Mouse (Mus musculus) layer of hippocampus, adult 8-10 months (tissue): ENCODE measurements at regions not wholly inside any gene's neighbourhood (a gene's known extent, or its start where the extent isn't known, plus 50 kb on each side); places are given as distances from the start of the nearest gene placed in this dataset.

Source experiments
- DNase-seq, 2 experiments: peaks; one replicate each; pipeline ENCODE4 v3.0.0; 2022; ENCODE audit warnings: low spot score in 2 of 2

GRCm38 (mm10) chr9:71058655-71059054 is 106.6 kb upstream of the Lipc start:
- no peak for DNase-seq

- no peak for DNase-seq
Observed at GRCm38 (mm10) chr9:71056836-71057235, 104.8 kb upstream of the Lipc start.

GRCm38 (mm10) chr9:71043899-71044298 is 91.9 kb upstream of the Lipc start:
- no peak for DNase-seq

GRCm38 (mm10) chr9:71035286-71035685 is 83.3 kb upstream of the Lipc start:
- no peak for DNase-seq

GRCm38 (mm10) chr9:71032156-71032555 is 80.1 kb upstream of the Lipc start:
- DNase-seq = no peak

GRCm38 (mm10) chr9:71030203-71030921 is 78.3 kb upstream of the Lipc start:
- no peak for DNase-seq

- DNase-seq = no peak
Observed at GRCm38 (mm10) chr9:71028102-71028501, 76.1 kb upstream of the Lipc start.

GRCm38 (mm10) chr9:71027626-71028025 is 75.6 kb upstream of the Lipc start:
- no peak for DNase-seq

- no peak for DNase-seq
Observed at GRCm38 (mm10) chr9:71025196-71025595, 73.2 kb upstream of the Lipc start.

GRCm38 (mm10) chr9:71018206-71018605 is 66.2 kb upstream of the Lipc start:
- DNase-seq = no peak

- DNase-seq = no peak
Observed at GRCm38 (mm10) chr9:71017396-71018179, 65.6 kb upstream of the Lipc start.

GRCm38 (mm10) chr9:71015942-71016341 is 63.9 kb upstream of the Lipc start:
- peak; percentile 52 to 56 for DNase-seq

- no peak for DNase-seq
Observed at GRCm38 (mm10) chr9:71015400-71015799, 63.4 kb upstream of the Lipc start.

GRCm38 (mm10) chr9:71012399-71012798 is 60.4 kb upstream of the Lipc start:
- DNase-seq = no peak

GRCm38 (mm10) chr9:71004631-71005030 is 52.6 kb upstream of the Lipc start:
- no peak for DNase-seq
